Mouse (Mus musculus) hindbrain, embryonic 14.5 days (tissue): ENCODE results near the gene Kif18a. TPM values are rescaled to one million over a fixed set of nuclear protein-coding genes. Genes with fewer than 3 reads are reported as not detected.

Experiments used
- ATAC-seq: fragments of 200-750 bp; cut with Nextera tagmentation; 2 replicates; pipeline ENCODE4 v1.8.0; 2017; ENCODE audit warnings: moderate number of reproducible peaks, mild to moderate bottlenecking, moderate TSS enrichment, moderate library complexity; ENCODE audit not compliant: low FRiP score
- DNase-seq: peaks from one replicate; pipeline ENCODE4 v3.0.0-alpha.2; 2015; ENCODE audit warnings: low spot score
- H3K27ac ChIP-seq: fragments of 300-500 bp; sonication (generic); 2 replicates; pipeline ENCODE4 v1.5.1; 2014; ENCODE audit warnings: mild to moderate bottlenecking, moderate library complexity
- H3K27me3 ChIP-seq: fragments of 300-500 bp; sonication (generic); 2 replicates; pipeline ENCODE4 v1.6.1; 2014; ENCODE audit warnings: mild to moderate bottlenecking, low read length, mixed read lengths; ENCODE audit not compliant: control insufficient read depth, insufficient read depth
- H3K36me3 ChIP-seq: fragments of 300-500 bp; sonication (generic); replicated peaks from 2 replicates; pipeline ENCODE4 v1.6.1; 2014; ENCODE audit not compliant: control insufficient read depth, insufficient read depth
- H3K4me1 ChIP-seq: fragments of 300-500 bp; sonication (generic); replicated peaks from 2 replicates; pipeline ENCODE4 v1.6.1; 2014; ENCODE audit warnings: antibody characterized with exemption, low read length, mixed read lengths; ENCODE audit not compliant: control insufficient read depth, insufficient read depth
- H3K4me2 ChIP-seq: fragments of 300-500 bp; sonication (generic); replicated peaks from 2 replicates; pipeline ENCODE4 v1.6.1; 2014; ENCODE audit warnings: mild to moderate bottlenecking, moderate library complexity
- H3K4me3 ChIP-seq: fragments of 300-500 bp; sonication (generic); replicated peaks from 2 replicates; pipeline ENCODE4 v1.5.1; 2014; ENCODE audit warnings: mild to moderate bottlenecking, low read length
- H3K9ac ChIP-seq: fragments of 300-500 bp; sonication (generic); 2 replicates; pipeline ENCODE4 v1.6.1; 2014
- H3K9me3 ChIP-seq: fragments of 300-500 bp; sonication (generic); 2 replicates; pipeline ENCODE4 v1.6.1; 2016; ENCODE audit warnings: low read length; ENCODE audit not compliant: control insufficient read depth
- WGBS: fragments of 180-500 bp; shearing (Covaris S2); extraction: QIAGEN DNeasy Blood & Tissue Kit; methylation state at CpG from one replicate; pipeline ENCODE4 v1.1.7; 2014; 5-methylcytosine and 5-hydroxymethylcytosine counted together
- polyA plus RNA-seq: library from polyadenylated mRNA; unstranded; fragments of >200 nt; fragmentation: Nextera tagmentation; extraction: Ambion mirVana; gene quantifications from 2 replicates; pipeline ENCODE4 v1.2.1, GENCODE M21; 2014

Kif18a gene
- polyA plus RNA-seq, 1 experiment from 2014 or later, result 5.1 TPM

DNA sequence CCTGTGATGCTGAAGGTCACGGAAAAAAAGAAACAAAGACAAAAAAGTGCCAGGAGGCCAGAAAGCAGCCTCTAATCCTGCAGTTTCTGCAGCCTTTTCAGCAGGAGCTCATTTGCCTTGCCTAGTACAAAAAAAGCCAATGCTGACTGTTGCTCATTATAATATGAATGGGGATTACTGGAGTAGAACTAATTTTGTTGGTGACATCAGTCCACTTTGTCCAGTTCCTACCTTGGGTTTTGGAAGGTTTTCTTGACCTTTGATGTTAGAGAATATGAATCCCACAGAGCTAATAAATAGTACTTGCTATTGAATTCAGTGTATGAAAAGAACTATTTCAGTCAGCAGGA lies 778 bp downstream of the Kif18a start:
- no peak for DNase-seq
- Histone ChIP-seq H3K27me3 (no peaks in the 10 kb centered on the region), H3K4me2 (peak overlapping the region; percentile 83), H3K4me1 (no peaks in the 10 kb centered on the region), H3K27ac (peak overlapping the region; percentile 45; the same call in 1 of the 2 replicates), H3K4me3 (peak overlapping the region; percentile 61), H3K9ac (peak overlapping the region; percentile 69), H3K9me3 (no peaks in the 10 kb centered on the region), H3K36me3 (no peaks in the 10 kb centered on the region)
- 0% methylated on average over 1 of the region's 1 CpGs for WGBS
- no peak for ATAC-seq

- Histone ChIP-seq H3K27me3 (no peaks in the 10 kb centered on the region), H3K4me2 (no peak overlapping the region), H3K9ac (no peak overlapping the region), H3K36me3 (no peaks in the 10 kb centered on the region), H3K9me3 (no peaks in the 10 kb centered on the region), H3K27ac (no peak overlapping the region), H3K4me3 (no peak overlapping the region), H3K4me1 (no peaks in the 10 kb centered on the region)
- ATAC-seq (no peak), DNase-seq (no peak)
- WGBS, result 93% methylated on average over 3 of the region's 3 CpGs
Observed at GRCm38 (mm10) chr2:109284121-109284520, 3.6 kb downstream of the Kif18a start.

DNA sequence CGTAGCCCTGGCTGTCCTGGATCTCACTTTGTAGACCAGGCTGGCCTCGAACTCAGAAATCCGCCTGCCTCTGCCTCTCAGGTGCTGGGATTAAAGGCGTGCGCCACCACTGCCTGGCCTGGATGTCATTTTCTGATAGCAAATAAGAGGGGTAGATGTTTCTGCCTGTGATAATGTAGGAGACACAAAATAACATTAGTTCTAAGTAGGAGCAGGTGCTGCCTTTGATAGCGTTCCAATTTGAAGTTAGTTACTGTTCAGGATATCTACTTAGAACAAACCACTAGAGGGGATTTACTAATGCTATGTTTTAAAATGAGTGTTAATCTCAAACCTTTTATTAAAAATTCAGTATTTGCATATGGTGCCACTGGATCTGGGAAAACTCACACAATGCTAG lies 8.8 kb downstream of the Kif18a start:
- H3K4me1 ChIP-seq, result no peaks in the 10 kb centered on the region
- no peak overlapping the region for H3K4me3 ChIP-seq
- WGBS, result 95% methylated on average over 6 of the region's 6 CpGs
- H3K9ac ChIP-seq, result no peak overlapping the region
- H3K36me3 ChIP-seq, result no peaks in the 10 kb centered on the region
- ATAC-seq, result no peak
- H3K27ac ChIP-seq, result no peak overlapping the region
- no peaks in the 10 kb centered on the region for H3K27me3 ChIP-seq
- DNase-seq, result no peak
- H3K4me2 ChIP-seq, result no peak overlapping the region
- no peaks in the 10 kb centered on the region for H3K9me3 ChIP-seq

DNA sequence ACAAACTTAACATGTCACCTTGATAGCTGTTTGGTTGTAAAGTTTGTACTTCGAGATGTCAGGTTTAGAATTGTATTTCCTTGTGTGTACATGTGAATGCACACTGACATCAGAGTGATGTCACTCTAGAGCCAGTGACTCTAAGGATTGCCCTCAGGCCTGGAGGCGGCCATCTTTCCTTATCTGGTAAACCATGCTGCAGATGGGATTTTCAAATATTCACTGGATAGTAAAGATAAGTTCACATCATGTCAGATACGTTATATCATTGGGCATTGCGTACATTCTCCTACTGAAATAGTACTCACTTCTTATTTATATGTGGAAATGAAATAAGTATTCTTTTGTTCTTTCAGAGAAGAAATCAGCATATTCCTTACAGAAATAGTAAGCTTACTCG lies 15.7 kb downstream of the Kif18a start:
- H3K4me1 ChIP-seq, result no peaks in the 10 kb centered on the region
- no peak for DNase-seq
- no peak overlapping the region for H3K4me2 ChIP-seq
- H3K9me3 ChIP-seq, result no peaks in the 10 kb centered on the region
- H3K27ac ChIP-seq, result no peak overlapping the region
- no peaks in the 10 kb centered on the region for H3K27me3 ChIP-seq
- H3K4me3 ChIP-seq, result no peak overlapping the region
- WGBS, result 92% methylated on average over 5 of the region's 5 CpGs
- H3K9ac ChIP-seq, result no peak overlapping the region
- no peaks in the 10 kb centered on the region for H3K36me3 ChIP-seq
- ATAC-seq, result no peak

GRCm38 (mm10) chr2:109298160-109298559 lies 17.6 kb downstream of the Kif18a start:
- 100% methylated on average over 1 of the region's 1 CpGs for WGBS
- Histone ChIP-seq H3K27ac (no peak overlapping the region), H3K4me3 (no peak overlapping the region), H3K27me3 (no peaks in the 10 kb centered on the region), H3K9me3 (no peaks in the 10 kb centered on the region), H3K4me2 (no peak overlapping the region), H3K36me3 (no peaks in the 10 kb centered on the region), H3K4me1 (no peaks in the 10 kb centered on the region), H3K9ac (no peak overlapping the region)
- ATAC-seq (no peak), DNase-seq (no peak)

DNA sequence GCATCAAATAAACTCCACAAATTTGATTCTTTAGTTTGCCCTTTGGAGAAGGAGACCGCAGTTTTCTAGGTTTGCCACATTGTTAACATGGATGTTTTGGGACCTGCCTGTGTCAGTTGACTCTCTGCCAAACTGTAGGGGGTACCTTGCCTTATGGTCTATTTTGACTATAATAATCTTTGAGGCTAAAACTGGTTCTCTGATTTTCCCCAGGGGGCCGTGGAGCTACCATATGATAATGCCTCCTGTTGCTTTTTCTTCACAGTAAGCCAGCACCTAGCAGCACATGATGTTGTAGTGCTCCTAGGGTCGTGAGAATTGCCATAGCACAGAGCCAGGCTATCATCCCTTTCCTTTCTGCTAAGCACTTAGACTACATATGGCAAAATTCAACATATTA lies 21.7 kb downstream of the Kif18a start:
- no peaks in the 10 kb centered on the region for H3K4me1 ChIP-seq
- no peaks in the 10 kb centered on the region for H3K9me3 ChIP-seq
- no peaks in the 10 kb centered on the region for H3K36me3 ChIP-seq
- 96% methylated on average over 3 of the region's 3 CpGs for WGBS
- H3K4me2 ChIP-seq, result no peak overlapping the region
- no peaks in the 10 kb centered on the region for H3K27me3 ChIP-seq
- no peak overlapping the region for H3K9ac ChIP-seq
- H3K27ac ChIP-seq, result no peak overlapping the region
- DNase-seq (no peak), ATAC-seq (no peak)
- no peak overlapping the region for H3K4me3 ChIP-seq

GRCm38 (mm10) chr2:109303638-109304037 lies 23.1 kb downstream of the Kif18a start:
- H3K9me3 ChIP-seq, result no peaks in the 10 kb centered on the region
- DNase-seq (no peak), ATAC-seq (no peak)
- no peaks in the 10 kb centered on the region for H3K27me3 ChIP-seq
- H3K36me3 ChIP-seq, result no peaks in the 10 kb centered on the region
- H3K9ac ChIP-seq, result no peak overlapping the region
- no peaks in the 10 kb centered on the region for H3K4me1 ChIP-seq
- no peak overlapping the region for H3K4me3 ChIP-seq
- no peak overlapping the region for H3K4me2 ChIP-seq
- H3K27ac ChIP-seq, result no peak overlapping the region

DNA sequence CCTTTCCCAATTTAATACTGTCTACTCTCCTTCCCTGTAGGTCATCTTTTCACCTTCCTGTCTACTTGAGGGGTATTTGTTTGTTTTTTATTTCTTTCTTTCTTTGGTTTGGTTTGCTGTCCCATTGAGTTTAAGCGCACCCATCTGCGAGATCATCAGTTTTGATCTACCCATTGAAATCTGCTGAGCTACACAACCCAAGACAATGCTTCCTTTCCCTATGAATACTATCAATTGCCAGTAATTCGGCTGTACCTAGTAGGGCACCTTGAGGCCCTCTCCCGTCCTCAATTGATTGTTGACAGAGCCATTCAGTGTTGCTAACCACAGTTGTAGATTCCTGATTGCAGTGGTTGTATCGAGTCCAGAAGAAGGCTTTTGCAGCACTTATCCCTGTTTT lies 30.8 kb downstream of the Kif18a start:
- Histone ChIP-seq H3K9me3 (no peaks in the 10 kb centered on the region), H3K4me1 (no peaks in the 10 kb centered on the region), H3K4me3 (no peak overlapping the region), H3K9ac (no peak overlapping the region), H3K27ac (no peak overlapping the region), H3K4me2 (no peak overlapping the region), H3K27me3 (no peaks in the 10 kb centered on the region), H3K36me3 (no peaks in the 10 kb centered on the region)
- 98% methylated on average over 5 of the region's 5 CpGs for WGBS
- DNase-seq (no peak), ATAC-seq (no peak)

GRCm38 (mm10) chr2:109331807-109332206 lies 51.3 kb downstream of the Kif18a start:
- Histone ChIP-seq H3K4me1 (no peaks in the 10 kb centered on the region), H3K27me3 (no peaks in the 10 kb centered on the region), H3K9me3 (no peaks in the 10 kb centered on the region), H3K4me2 (no peak overlapping the region), H3K27ac (no peak overlapping the region), H3K36me3 (no peaks in the 10 kb centered on the region), H3K9ac (no peak overlapping the region), H3K4me3 (no peak overlapping the region)
- ATAC-seq (no peak), DNase-seq (no peak)
- WGBS, result 100% methylated on average over 1 of the region's 1 CpGs

- Histone ChIP-seq H3K27ac (no peak overlapping the region), H3K36me3 (no peaks in the 10 kb centered on the region), H3K4me2 (no peak overlapping the region), H3K4me3 (no peak overlapping the region), H3K27me3 (no peaks in the 10 kb centered on the region), H3K9ac (no peak overlapping the region), H3K9me3 (no peaks in the 10 kb centered on the region), H3K4me1 (no peaks in the 10 kb centered on the region)
- ATAC-seq, result no peak
- no peak for DNase-seq
- 97% methylated on average over 5 of the region's 5 CpGs for WGBS
Observed at GRCm38 (mm10) chr2:109334237-109334636, 53.7 kb downstream of the Kif18a start.
